Mouse (Mus musculus) hindlimb bud, embryonic 11.5 days (tissue): ENCODE data around the gene Map1lc3a.

Experiments
- DNase-seq: peaks from one replicate; pipeline ENCODE4 v3.0.0-alpha.2; 2012; ENCODE audit warnings: low read depth, low spot score; ENCODE audit errors: extremely low spot score

Map1lc3a gene

GRCm38 (mm10) chr2:155285744-155286143, 9.6 kb downstream of the Map1lc3a start:
- DNase-seq: no peak

DNA sequence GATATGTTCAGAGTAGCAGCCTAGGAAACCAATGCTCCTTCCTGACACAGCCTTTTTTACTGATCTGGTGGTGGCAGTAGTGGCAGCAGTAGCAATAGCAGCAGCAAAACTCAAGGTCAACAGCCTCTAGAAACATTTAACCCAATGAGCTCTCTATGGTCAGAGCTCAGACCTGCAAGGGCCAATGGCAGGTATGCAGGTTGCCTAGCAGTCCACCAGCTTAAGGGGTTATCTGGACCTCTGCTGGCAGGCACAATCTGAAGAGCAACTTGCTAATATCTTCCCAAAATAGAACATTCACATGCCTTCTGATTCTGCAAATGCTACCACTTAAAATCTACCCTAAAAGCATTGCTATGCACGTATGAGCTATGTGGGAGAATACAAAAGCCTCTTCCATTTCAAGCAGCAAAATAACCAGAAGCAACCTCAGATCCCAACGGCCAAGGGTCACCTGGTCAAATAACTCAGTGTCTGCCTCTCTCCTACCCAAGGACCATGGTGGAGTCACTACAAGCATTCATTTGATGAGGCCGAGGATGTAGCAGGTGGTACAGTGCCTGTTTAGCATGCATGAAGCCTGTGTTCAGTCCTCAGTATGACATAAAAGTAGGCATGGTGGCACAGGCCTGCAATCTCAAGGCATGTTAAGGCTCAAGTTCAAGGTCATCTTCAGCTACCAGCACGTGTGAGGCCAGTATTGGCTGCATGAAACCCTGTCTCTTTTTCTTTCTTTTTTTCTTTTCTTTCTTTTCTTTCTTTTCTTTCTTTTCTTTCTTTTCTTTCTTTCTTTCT, 11.6 kb downstream of the Map1lc3a start:
- no peak for DNase-seq

DNA sequence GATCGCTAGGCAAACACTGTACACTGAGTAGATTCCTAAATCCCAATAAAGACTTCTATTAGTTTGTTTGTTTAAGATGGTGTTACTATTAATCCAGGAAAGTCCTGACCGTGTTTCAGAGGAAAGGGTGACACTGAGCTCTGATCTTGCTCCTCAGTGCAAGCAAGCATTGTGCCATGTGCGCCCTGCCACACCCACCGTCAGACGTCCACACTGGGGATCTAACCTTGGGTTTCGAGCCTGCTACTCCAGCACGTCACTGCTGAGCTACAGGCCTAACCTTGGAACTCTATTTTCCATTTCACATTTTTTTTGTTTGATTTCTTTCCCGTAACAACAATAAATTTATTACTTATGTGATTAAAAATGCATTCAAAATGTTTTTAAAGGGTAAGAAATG, 14.0 kb downstream of the Map1lc3a start:
- DNase-seq: no peak

DNA sequence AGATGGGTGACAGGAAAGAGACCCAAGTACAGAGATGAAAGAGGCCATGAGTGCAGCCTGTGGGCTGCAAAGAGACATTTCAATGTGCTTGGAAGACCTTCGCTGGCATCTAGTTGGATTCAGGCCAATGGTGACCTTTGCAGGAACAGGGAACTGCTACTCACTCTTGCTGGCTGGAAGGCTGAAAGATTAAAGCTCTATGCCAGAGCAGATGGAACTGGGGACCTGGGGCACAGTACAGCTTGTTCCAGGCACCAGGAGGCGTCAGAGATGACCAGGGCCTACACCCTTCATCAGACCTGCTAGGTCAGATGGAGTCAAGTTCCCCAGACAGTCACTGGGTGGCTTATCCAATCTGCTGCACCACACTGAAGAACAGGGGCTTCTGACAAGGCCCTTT, 17.3 kb downstream of the Map1lc3a start:
- DNase-seq: no peak

DNA sequence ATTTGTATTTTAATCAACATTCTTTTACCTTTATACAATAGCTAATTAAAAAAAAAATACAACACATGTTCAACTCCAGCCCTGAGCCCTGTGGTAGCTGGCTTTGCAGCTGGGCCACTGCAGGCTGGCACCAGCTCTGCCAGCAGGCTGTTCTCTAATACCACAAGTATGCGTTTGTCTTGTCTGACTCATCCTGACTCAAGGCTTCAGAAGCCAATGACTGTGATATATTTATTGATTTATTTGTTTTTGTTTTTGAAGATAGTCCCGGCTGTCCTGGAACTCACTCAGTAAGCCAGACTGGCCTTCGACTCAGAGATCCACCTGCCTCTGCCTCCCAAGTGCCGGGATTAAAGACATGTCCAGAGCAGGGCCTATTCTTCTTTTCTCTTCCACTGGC, 17.8 kb downstream of the Map1lc3a start:
- DNase-seq: no peak

DNA sequence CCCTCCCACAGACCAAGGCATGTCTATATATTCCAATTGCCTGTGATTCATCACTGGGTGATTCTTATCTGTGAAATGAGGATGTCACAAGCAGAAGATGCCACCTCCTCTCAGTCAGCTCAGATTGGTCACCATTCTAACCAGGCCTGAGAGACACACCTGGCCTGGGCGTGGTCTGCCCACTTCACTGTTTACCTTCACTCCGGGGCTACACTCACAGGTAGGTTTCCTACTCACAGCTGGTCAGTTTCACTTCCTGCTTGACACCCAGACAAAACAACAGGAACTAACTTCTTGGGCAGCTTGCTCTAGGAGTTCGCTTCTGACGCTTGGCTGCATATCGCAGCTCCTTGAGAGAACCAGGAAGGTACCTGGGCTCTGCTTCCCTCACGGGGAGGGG, 19.4 kb downstream of the Map1lc3a start:
- DNase-seq: no peak

DNA sequence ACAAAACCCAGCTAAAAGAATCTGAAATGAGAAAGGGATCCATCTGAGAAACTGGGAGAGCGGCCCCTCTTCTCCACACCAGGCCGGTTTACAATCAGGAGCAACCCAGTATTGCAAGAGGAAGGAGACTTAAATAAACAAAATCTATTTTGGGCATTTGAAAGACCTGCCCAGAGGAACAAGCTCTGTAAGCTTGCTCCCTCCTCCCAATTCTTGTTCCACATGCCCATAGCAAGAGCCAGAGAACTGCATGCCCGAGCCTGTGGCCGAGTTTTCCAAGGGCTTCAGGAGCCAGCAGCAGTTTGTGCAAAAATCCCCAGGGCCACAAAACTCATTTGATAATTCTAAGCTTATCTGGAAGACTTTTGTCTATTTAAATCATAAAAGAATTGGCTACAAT, 23.5 kb downstream of the Map1lc3a start:
- DNase-seq: no peak

DNA sequence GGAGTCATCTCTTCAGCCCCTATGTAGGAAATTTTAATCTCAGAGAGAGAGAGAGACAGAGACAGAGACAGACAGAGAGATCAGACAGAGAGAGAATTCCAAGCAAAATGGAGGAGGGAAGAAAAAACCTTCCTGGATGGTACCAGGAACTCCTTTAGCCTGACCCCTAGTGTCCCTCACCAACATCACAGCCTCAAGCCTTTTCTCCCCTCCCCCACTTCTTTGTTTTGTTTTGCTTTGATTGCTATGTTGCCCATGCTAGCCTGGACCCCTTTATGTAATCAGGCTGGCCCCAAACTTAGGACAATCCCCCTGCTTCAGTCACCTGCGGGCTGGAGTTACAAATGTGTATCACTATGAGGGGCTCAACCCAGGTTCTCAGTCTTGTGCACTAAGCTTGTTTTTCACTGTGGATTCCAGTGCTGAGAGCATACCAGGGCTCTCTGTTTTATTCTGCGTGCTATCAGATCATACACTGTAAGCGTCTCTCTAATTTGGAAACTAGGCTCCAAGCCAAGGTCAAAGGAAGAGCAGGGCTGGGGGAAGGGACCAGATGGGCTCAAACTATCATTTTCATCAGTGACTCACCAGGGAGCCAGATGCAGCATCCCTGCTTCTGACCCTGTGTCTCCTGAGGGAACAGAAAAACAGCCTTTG, 33.0 kb downstream of the Map1lc3a start:
- peak; percentile 16 for DNase-seq

GRCm38 (mm10) chr2:155313671-155314070, 37.6 kb downstream of the Map1lc3a start:
- DNase-seq: peak; percentile 6

- no peak for DNase-seq
These were observed 42.5 kb downstream of the Map1lc3a start for GRCm38 (mm10) chr2:155318618-155319017.

GRCm38 (mm10) chr2:155320596-155320995, 44.5 kb downstream of the Map1lc3a start:
- DNase-seq: no peak

- DNase-seq: no peak
These were observed 49.9 kb downstream of the Map1lc3a start for GRCm38 (mm10) chr2:155326001-155326400.
